Mouse (Mus musculus) CH12.LX (cell line): ENCODE data around the gene Sult6b1.

Source experiments
- BHLHE40 ChIP-seq: IDR thresholded peaks from 2 replicates; pipeline ENCODE4 v1.6.1; 2011; ENCODE audit warnings: mild to moderate bottlenecking, low read depth, low read length, improper control_type of control experiment
- CTCF ChIP-seq, 2 experiments: IDR thresholded peaks in 1 of 2; conservative IDR thresholded peaks in 1 of 2; 2 replicates each; pipeline ENCODE4 v1.5.1; 2011 to 2012; ENCODE audit warnings: low read depth in 2 of 2, low read length in 2 of 2, improper control_type of control experiment in 1 of 2, inconsistent platforms in 1 of 2, mild to moderate bottlenecking in 1 of 2, moderate library complexity in 1 of 2
- EP300 ChIP-seq: IDR thresholded peaks from 2 replicates; pipeline ENCODE4 v1.6.1; 2011; ENCODE audit warnings: low read length, improper control_type of control experiment
- GABPA ChIP-seq: IDR thresholded peaks from 2 replicates; pipeline ENCODE4 v1.6.1; 2012; ENCODE audit warnings: low read depth, low read length, improper control_type of control experiment, inconsistent platforms; ENCODE audit not compliant: insufficient replicate concordance
- IRF4 ChIP-seq: IDR thresholded peaks from 2 replicates; pipeline ENCODE4 v1.6.1; 2014; ENCODE audit warnings: low read depth, mild to moderate bottlenecking, inconsistent platforms, low read length, improper control_type of control experiment
- POLR2A ChIP-seq: IDR thresholded peaks from 2 replicates; pipeline ENCODE4 v1.6.1; 2011; ENCODE audit warnings: low read depth, mild to moderate bottlenecking, improper control_type of control experiment, low read length
- POLR2AphosphoS2 ChIP-seq: IDR thresholded peaks from 2 replicates; pipeline ENCODE4 v1.6.1; 2011; ENCODE audit warnings: low read depth, low read length, improper control_type of control experiment
- TBP ChIP-seq: conservative IDR thresholded peaks from 2 replicates; pipeline ENCODE4 v1.6.1; 2011; ENCODE audit warnings: low read depth, low read length, improper control_type of control experiment
- UBTF ChIP-seq: IDR thresholded peaks from 2 replicates; pipeline ENCODE4 v1.6.1; 2012; ENCODE audit warnings: low read depth, mild to moderate bottlenecking, inconsistent platforms, low read length, improper control_type of control experiment, moderate library complexity
- USF1 ChIP-seq: IDR thresholded peaks from 2 replicates; pipeline ENCODE4 v1.6.1; 2014; ENCODE audit warnings: low read depth, mild to moderate bottlenecking, inconsistent platforms, low read length, improper control_type of control experiment
- USF2 ChIP-seq: conservative IDR thresholded peaks from 2 replicates; pipeline ENCODE4 v1.6.1; 2011; ENCODE audit warnings: low read depth, low read length, improper control_type of control experiment
- ZKSCAN1 ChIP-seq: IDR thresholded peaks from 2 replicates; pipeline ENCODE4 v1.6.1; 2012; ENCODE audit warnings: low read depth, inconsistent platforms, low read length, improper control_type of control experiment, borderline replicate concordance

- TF ChIP-seq POLR2A (peak; percentile 77), EP300 (no peak), CTCF (conservative IDR thresholded peaks at IDR 0.05 in 1 of 2, IDR thresholded peaks at IDR 0.05 in 1 of 2; ENCODE audit: low read depth in 2 of 2, low read length in 2 of 2) (no peak), POLR2AphosphoS2 (peak; percentile 71; the same call in 1 of the 2 replicates), BHLHE40 (peak; percentile 6; the same call in 1 of the 2 replicates), TBP (0 out of 2 replicates have a peak, but pooled peaks have one; percentile 9), UBTF (no peak), USF1 (no peak), IRF4 (no peak), USF2 (no peak), GABPA (no peak; the same call in 1 of the 2 replicates), ZKSCAN1 (no peak)
These were observed 9.6 kb upstream of the Sult6b1 start, which contains the start of gene Cebpzos for GRCm38 (mm10) chr17:78916369-78916813.
